Mouse (Mus musculus): ENCODE measurements around the gene Cth. TPM values are rescaled to one million over a fixed set of nuclear protein-coding genes. Genes with fewer than 3 reads are reported as not detected.

Cth gene
- polyA plus RNA-seq, 1 experiment from 2014 or later = 70.8 TPM

DNA sequence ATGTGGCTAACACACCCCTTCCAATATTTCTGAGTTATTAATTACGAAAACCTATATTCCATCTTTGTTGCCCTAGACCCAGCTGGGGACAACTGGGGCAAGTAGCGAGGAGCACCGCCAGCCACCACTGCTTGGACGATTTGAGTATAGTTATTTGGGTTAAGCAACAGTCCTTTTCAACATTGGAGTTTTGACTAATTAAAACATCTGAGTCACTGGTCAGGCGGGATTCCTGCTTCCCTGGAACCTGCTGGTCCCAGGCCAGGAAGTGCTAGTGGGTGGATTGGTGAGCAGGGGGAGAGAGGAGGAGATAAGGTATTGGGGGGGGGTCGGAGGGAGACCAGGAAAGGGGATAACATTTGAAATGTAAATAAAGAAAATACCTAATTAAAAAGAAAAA, 59.4 kb downstream of the Cth start:
- Histone ChIP-seq H3K27me3 (replicated peaks; ENCODE audit: control insufficient read depth, insufficient read depth, low read length) (no peaks in the 10 kb centered on the region), H3K36me3 (ENCODE audit: control insufficient read depth, insufficient read depth, low read length) (no peaks in the 10 kb centered on the region), H3K4me1 (ENCODE audit: control insufficient read depth, insufficient read depth, low read length) (no peaks in the 10 kb centered on the region), H3K4me3 (ENCODE audit: low read length) (no peak overlapping the region), H3K9me3 (ENCODE audit: control insufficient read depth, low read length) (no peaks in the 10 kb centered on the region), H3K27ac (ENCODE audit: low read length) (no peak overlapping the region), H3K4me2 (ENCODE audit: low read depth, low read length) (no peak overlapping the region), H3K9ac (ENCODE audit: low read depth, low read length) (no peak overlapping the region)
- ATAC-seq = no peak
- WGBS = 77% methylated on average over 6 of the region's 6 CpGs

DNA sequence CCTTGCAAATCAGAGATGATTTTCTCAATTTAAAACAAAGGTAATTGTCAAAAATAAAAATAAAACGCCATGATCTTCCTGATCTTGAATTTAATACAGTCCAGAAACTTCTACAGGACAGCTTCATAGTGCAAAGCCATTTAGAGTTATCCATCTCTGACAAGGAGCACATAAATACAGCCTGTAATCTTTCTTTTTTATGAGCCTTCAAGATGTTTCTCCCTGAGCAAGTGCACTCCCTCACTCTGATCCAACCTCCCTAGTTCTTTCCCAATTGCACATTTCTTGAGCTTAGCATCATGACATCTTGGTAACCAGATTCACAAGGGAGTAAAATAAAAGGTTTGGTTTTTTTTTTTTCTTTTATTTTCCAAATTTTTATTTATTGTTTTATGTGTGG, 72.1 kb downstream of the Cth start:
- H3K4me1 ChIP-seq (ENCODE audit: control insufficient read depth, insufficient read depth, low read length) = no peaks in the 10 kb centered on the region
- H3K27me3 ChIP-seq (replicated peaks; ENCODE audit: control insufficient read depth, insufficient read depth, low read length) = no peaks in the 10 kb centered on the region
- no peak overlapping the region for H3K9ac ChIP-seq (ENCODE audit: low read depth, low read length)
- H3K36me3 ChIP-seq (ENCODE audit: control insufficient read depth, insufficient read depth, low read length) = no peaks in the 10 kb centered on the region
- H3K9me3 ChIP-seq (ENCODE audit: control insufficient read depth, low read length) = no peaks in the 10 kb centered on the region
- ATAC-seq = no peak
- no peak overlapping the region for H3K27ac ChIP-seq (ENCODE audit: low read length)
- H3K4me2 ChIP-seq (ENCODE audit: low read depth, low read length) = no peak overlapping the region
- 39% methylated on average over 1 of the region's 1 CpGs for WGBS
- H3K4me3 ChIP-seq (ENCODE audit: low read length) = no peak overlapping the region

DNA sequence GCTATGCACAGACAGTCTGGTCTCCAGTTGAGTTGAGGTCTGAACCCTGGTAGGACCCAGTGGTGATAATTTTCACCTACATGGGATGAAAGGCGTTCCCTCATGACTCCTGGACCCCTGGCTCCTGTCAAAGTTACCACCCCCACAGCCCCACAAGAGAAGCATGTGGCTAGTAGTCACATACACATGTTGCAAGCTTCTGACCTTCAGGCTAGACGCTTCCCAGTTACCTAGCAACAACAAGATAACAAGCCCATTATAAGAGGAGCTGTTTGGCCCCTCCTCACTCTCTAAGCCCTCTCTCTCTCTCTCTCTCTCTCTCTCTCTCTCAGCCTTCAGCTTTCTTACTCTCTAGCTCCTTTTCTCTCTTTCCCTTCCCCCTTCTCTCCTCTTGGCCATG, 76.4 kb downstream of the Cth start:
- H3K27ac ChIP-seq (ENCODE audit: low read length) = no peak overlapping the region
- no peaks in the 10 kb centered on the region for H3K36me3 ChIP-seq (ENCODE audit: control insufficient read depth, insufficient read depth, low read length)
- no peaks in the 10 kb centered on the region for H3K9me3 ChIP-seq (ENCODE audit: control insufficient read depth, low read length)
- no peak overlapping the region for H3K4me3 ChIP-seq (ENCODE audit: low read length)
- ATAC-seq = peak; percentile 74
- H3K4me2 ChIP-seq (ENCODE audit: low read depth, low read length) = no peak overlapping the region
- WGBS = 40% methylated on average over 2 of the region's 2 CpGs
- H3K9ac ChIP-seq (ENCODE audit: low read depth, low read length) = no peak overlapping the region
- H3K4me1 ChIP-seq (ENCODE audit: control insufficient read depth, insufficient read depth, low read length) = no peaks in the 10 kb centered on the region
- no peaks in the 10 kb centered on the region for H3K27me3 ChIP-seq (replicated peaks; ENCODE audit: control insufficient read depth, insufficient read depth, low read length)

DNA sequence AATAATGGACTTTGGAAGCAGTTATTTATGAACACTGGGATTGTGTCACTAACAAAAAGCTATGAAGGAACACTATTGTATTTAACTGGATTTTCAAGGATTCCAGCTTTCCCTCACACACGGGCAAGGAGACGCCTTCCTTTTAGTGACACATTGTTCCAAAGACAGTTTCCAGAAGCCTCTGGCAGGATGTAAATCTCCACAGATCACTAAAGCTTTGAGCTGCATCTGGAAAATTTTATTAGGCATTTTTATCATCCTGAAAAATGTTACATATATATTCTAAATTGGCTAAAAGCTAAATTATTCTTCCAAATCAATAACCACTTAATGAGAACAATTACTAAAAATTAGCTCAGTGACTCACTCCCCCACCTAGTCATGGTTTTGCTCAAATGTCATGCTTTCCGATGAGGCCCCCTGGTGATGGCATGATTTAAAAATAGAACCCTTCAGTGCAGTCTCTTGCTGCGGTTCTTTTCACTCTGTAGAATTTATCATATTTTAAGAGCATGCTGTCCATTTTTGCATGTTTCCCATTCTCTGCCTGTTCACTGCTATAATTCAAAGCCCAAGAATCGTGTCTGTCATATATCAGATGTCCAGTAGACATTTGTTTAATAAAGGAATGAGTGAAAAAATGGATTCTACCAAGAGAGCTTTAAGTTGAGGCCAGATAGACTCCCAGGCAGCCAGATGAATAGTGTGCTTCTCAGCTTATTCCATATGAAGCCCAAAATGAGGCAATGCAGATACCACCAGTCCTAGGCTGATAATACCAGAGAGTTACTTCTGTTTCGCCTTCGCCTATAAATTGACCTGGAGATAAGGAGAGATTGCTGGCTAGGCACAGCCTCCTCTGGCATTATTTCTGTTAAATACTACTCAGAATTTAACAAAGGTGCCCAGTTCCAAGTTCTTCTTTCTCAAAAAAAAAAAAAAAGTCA, 77.3 kb downstream of the Cth start:
- H3K9ac ChIP-seq (ENCODE audit: low read depth, low read length) = no peak overlapping the region
- H3K4me1 ChIP-seq (ENCODE audit: control insufficient read depth, insufficient read depth, low read length) = no peaks in the 10 kb centered on the region
- H3K4me2 ChIP-seq (ENCODE audit: low read depth, low read length) = no peak overlapping the region
- WGBS = 40% methylated on average over 7 of the region's 7 CpGs
- peak; percentile 72 for ATAC-seq
- no peaks in the 10 kb centered on the region for H3K27me3 ChIP-seq (replicated peaks; ENCODE audit: control insufficient read depth, insufficient read depth, low read length)
- H3K9me3 ChIP-seq (ENCODE audit: control insufficient read depth, low read length) = no peaks in the 10 kb centered on the region
- no peak overlapping the region for H3K4me3 ChIP-seq (ENCODE audit: low read length)
- no peak overlapping the region for H3K27ac ChIP-seq (ENCODE audit: low read length)
- no peaks in the 10 kb centered on the region for H3K36me3 ChIP-seq (ENCODE audit: control insufficient read depth, insufficient read depth, low read length)

Other genes with a start within 250 kb of the Cth start
- gene Ankrd13c, start 22.2 kb upstream of the Cth start, polyA plus RNA-seq (2015; fragmentation: Nextera tagmentation; extraction: Ambion mirVana) = 15.8 and 18.3 TPM in 2 replicates
- 161 and 179 TPM in 2 replicates for gene Srsf11, start 111.6 kb upstream of the Cth start, polyA plus RNA-seq (2015; fragmentation: Nextera tagmentation; extraction: Ambion mirVana)
- 44.3 and 46.3 TPM in 2 replicates for gene Lrrc40, start 111.6 kb upstream of the Cth start, polyA plus RNA-seq (2015; fragmentation: Nextera tagmentation; extraction: Ambion mirVana)